Mouse (Mus musculus): ENCODE results near the gene Vmn1r201. TPM values are rescaled to one million over a fixed set of nuclear protein-coding genes. Genes with fewer than 3 reads are reported as not detected.

Vmn1r201 gene
- polyA plus RNA-seq (2015; fragmentation: Nextera tagmentation; extraction: Ambion mirVana), result not detected in 2 replicates

DNA sequence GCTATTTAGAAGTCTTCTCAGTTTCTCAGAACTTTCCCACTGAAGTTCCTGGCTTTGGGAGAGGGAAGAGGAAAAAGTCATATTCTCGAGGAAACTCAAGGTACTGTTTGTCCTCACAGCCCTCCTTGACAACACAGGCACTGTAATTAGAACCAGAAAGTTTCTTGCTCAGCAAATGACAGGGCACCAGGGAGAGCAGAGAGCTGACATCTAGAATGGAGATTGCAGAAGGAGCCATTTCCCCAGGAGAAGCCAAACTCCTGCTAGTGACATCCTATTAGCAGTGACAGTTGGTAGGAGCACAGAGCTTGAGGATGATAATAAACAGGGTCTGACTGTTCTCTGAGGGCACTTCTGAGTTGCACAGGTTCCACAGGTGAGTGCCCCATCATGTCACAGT lies at the start of gene Vmn1r201:
Vmn1r201 (plus strand) TSS at position 301 of the 400 bp plus-strand sequence.
- no peak for ATAC-seq
- Histone ChIP-seq H3K9ac (replicated peaks; ENCODE audit: low read depth) (no peak within 1 kb of the TSS), H3K36me3 (ENCODE audit: insufficient read depth, low read length) (no peaks in the 10 kb centered on the region), H3K4me3 (ENCODE audit: low read depth, low read length) (no peak within 1 kb of the TSS), H3K27ac (ENCODE audit: low read length) (no peak within 1 kb of the TSS), H3K4me2 (replicated peaks; ENCODE audit: low read depth, low read length) (no peak within 1 kb of the TSS), H3K4me1 (ENCODE audit: insufficient read depth, low read depth, low read length) (no peaks in the 10 kb centered on the region), H3K9me3 (ENCODE audit: low read length) (no peaks in the 10 kb centered on the region), H3K27me3 (replicated peaks; ENCODE audit: insufficient read depth, low read length) (no peaks in the 10 kb centered on the region)
- no peak for DNase-seq (ENCODE audit: low spot score)
- no peak for TF ChIP-seq CTCF (IDR thresholded peaks at IDR 0.05)
- no peak for TF ChIP-seq EP300 (IDR thresholded peaks at IDR 0.05)
- WGBS, result 39% methylated on average over 1 of the region's 1 CpGs

DNA sequence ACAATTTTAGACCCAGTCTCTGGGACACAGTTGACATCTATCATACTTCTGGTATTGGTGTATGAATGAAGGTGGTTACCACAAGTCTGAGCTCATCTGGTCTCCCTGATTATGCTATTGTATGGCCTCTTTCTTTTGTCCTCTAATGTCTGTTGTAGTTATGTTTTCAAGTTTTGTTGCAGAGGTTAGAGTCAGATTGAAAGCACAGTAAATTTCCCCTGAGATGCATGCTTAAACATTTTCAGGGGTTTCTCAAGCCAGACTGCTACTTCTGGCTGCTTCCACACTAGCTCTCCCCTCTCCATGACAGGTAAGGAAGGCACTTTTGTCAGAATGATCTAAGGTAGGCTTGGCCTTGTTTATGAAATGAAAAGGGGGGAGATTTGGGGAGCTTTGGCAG lies 16.6 kb upstream of the Vmn1r201 start:
- no peak for DNase-seq (ENCODE audit: low spot score)
- no peak for ATAC-seq
- H3K27ac ChIP-seq (ENCODE audit: low read length), result no peak overlapping the region
- TF ChIP-seq CTCF (IDR thresholded peaks at IDR 0.05) (no peak), EP300 (IDR thresholded peaks at IDR 0.05) (no peak)
- H3K4me2 ChIP-seq (replicated peaks; ENCODE audit: low read depth, low read length), result no peak overlapping the region
- H3K36me3 ChIP-seq (ENCODE audit: insufficient read depth, low read length), result no peaks in the 10 kb centered on the region
- H3K4me3 ChIP-seq (ENCODE audit: low read depth, low read length), result no peak overlapping the region
- H3K27me3 ChIP-seq (replicated peaks; ENCODE audit: insufficient read depth, low read length), result no peaks in the 10 kb centered on the region
- H3K9me3 ChIP-seq (ENCODE audit: low read length), result no peaks in the 10 kb centered on the region
- no peak overlapping the region for H3K9ac ChIP-seq (replicated peaks; ENCODE audit: low read depth)
- H3K4me1 ChIP-seq (ENCODE audit: insufficient read depth, low read depth, low read length), result no peaks in the 10 kb centered on the region

DNA sequence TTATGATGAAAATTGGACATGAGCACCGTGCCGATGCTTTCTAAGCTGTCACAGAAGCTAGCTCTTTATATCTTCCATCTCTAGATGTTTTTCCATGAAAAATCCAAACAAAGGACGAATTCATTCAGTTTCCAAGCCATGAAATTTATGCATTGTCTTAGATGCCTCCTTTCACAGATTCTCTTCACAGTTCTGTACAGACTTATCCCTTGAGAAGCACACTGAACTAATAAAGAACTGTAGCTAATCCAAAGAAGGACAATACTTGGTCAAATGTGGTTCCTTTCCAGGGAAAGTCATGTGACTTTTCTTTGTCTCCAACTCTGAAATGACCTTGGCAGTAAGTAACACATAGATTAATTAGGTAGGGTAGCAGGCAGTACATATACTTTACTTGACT lies 30.7 kb downstream of the Vmn1r201 start:
- TF ChIP-seq CTCF (IDR thresholded peaks at IDR 0.05) (no peak), EP300 (IDR thresholded peaks at IDR 0.05) (no peak)
- WGBS, result 67% methylated on average over 3 of the region's 3 CpGs
- Histone ChIP-seq H3K27me3 (replicated peaks; ENCODE audit: insufficient read depth, low read length) (no peaks in the 10 kb centered on the region), H3K4me3 (ENCODE audit: low read depth, low read length) (no peak overlapping the region), H3K9me3 (ENCODE audit: low read length) (no peaks in the 10 kb centered on the region), H3K36me3 (ENCODE audit: insufficient read depth, low read length) (no peaks in the 10 kb centered on the region), H3K27ac (ENCODE audit: low read length) (no peak overlapping the region), H3K4me2 (replicated peaks; ENCODE audit: low read depth, low read length) (no peak overlapping the region), H3K9ac (replicated peaks; ENCODE audit: low read depth) (no peak overlapping the region), H3K4me1 (ENCODE audit: insufficient read depth, low read depth, low read length) (no peaks in the 10 kb centered on the region)
- ATAC-seq (no peak), DNase-seq (ENCODE audit: low spot score) (no peak)

DNA sequence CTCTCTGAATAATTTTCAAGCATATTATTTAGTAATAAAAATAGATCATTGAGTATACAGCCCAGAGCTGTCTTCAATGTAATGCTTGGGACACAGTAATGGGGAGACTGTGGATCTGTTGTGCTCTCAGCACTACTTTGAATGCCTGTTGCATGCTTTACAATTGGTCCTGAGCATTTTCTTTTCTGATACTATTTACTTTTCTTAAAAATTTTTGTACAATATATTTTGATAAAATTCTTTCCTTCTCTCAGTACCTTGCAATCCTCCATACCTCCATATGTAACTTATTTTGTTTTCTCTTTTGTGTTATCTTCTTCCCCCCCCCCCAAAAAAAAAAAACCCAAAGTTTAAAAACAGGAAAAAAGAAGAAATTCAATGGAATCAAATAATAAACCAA lies 33.6 kb downstream of the Vmn1r201 start, which contains the start of gene Vmn1r202:
Vmn1r202 (minus strand) TSS at position 101 of the 400 bp plus-strand sequence.
- Histone ChIP-seq H3K4me1 (ENCODE audit: insufficient read depth, low read depth, low read length) (no peaks in the 10 kb centered on the region), H3K27me3 (replicated peaks; ENCODE audit: insufficient read depth, low read length) (no peaks in the 10 kb centered on the region), H3K9me3 (ENCODE audit: low read length) (no peaks in the 10 kb centered on the region), H3K9ac (replicated peaks; ENCODE audit: low read depth) (no peak within 1 kb of the TSS), H3K4me3 (ENCODE audit: low read depth, low read length) (no peak within 1 kb of the TSS), H3K4me2 (replicated peaks; ENCODE audit: low read depth, low read length) (no peak within 1 kb of the TSS), H3K27ac (ENCODE audit: low read length) (no peak within 1 kb of the TSS), H3K36me3 (ENCODE audit: insufficient read depth, low read length) (no peaks in the 10 kb centered on the region)
- DNase-seq (ENCODE audit: low spot score), result no peak
- ATAC-seq, result no peak
- TF ChIP-seq CTCF (IDR thresholded peaks at IDR 0.05), result no peak
- TF ChIP-seq EP300 (IDR thresholded peaks at IDR 0.05), result no peak

DNA sequence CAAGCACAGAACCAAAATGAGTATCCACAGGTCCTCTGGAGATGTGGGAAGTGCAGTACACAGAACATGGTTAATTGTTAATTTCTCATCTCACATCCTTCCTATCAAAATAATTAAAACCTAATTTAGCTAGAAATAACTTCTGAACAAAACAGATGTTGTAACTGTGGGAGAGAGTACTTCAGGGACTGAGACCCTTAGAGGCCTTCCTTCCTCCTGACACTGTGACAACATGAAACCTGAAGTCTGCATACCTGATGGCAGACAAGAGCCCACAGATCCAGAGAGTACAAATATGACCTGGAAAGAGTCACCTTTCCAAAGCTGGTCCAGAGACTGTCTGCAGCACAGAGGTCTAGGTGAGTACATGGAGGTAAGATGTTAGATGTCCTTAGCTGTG lies 46.1 kb downstream of the Vmn1r201 start, which contains the start of gene Vmn1r203:
Vmn1r203 (plus strand) TSS at position 301 of the 400 bp plus-strand sequence.
- Histone ChIP-seq H3K36me3 (ENCODE audit: insufficient read depth, low read length) (no peaks in the 10 kb centered on the region), H3K9ac (replicated peaks; ENCODE audit: low read depth) (no peak within 1 kb of the TSS), H3K4me3 (ENCODE audit: low read depth, low read length) (no peak within 1 kb of the TSS), H3K27ac (ENCODE audit: low read length) (no peak within 1 kb of the TSS), H3K4me2 (replicated peaks; ENCODE audit: low read depth, low read length) (no peak within 1 kb of the TSS), H3K27me3 (replicated peaks; ENCODE audit: insufficient read depth, low read length) (no peaks in the 10 kb centered on the region), H3K4me1 (ENCODE audit: insufficient read depth, low read depth, low read length) (no peaks in the 10 kb centered on the region), H3K9me3 (ENCODE audit: low read length) (no peaks in the 10 kb centered on the region)
- DNase-seq (ENCODE audit: low spot score) (no peak), ATAC-seq (no peak)
- TF ChIP-seq CTCF (IDR thresholded peaks at IDR 0.05) (no peak), EP300 (IDR thresholded peaks at IDR 0.05) (no peak)

Other genes starting within 250 kb of the Vmn1r201 start
- not detected in 2 replicates for gene Vmn1r193, start 248.8 kb upstream of the Vmn1r201 start, polyA plus RNA-seq (2015; fragmentation: Nextera tagmentation; extraction: Ambion mirVana)
- not detected in 2 replicates for gene Vmn1r194, start 227.7 kb upstream of the Vmn1r201 start, polyA plus RNA-seq (2015; fragmentation: Nextera tagmentation; extraction: Ambion mirVana)
- not detected in 2 replicates for gene Vmn1r195, start 201.4 kb upstream of the Vmn1r201 start, polyA plus RNA-seq (2015; fragmentation: Nextera tagmentation; extraction: Ambion mirVana)
- not detected in 2 replicates for gene Vmn1r196, start 182.0 kb upstream of the Vmn1r201 start, polyA plus RNA-seq (2015; fragmentation: Nextera tagmentation; extraction: Ambion mirVana)
- gene Vmn1r197, start 147.3 kb upstream of the Vmn1r201 start, polyA plus RNA-seq (2015; fragmentation: Nextera tagmentation; extraction: Ambion mirVana), result not detected in 2 replicates
- not detected in 2 replicates for gene Vmn1r198, start 121.6 kb upstream of the Vmn1r201 start, polyA plus RNA-seq (2015; fragmentation: Nextera tagmentation; extraction: Ambion mirVana)
- gene Vmn1r199, start 92.1 kb upstream of the Vmn1r201 start, polyA plus RNA-seq (2015; fragmentation: Nextera tagmentation; extraction: Ambion mirVana), result not detected in 2 replicates
- not detected in 2 replicates for gene Vmn1r200, start 81.5 kb upstream of the Vmn1r201 start, polyA plus RNA-seq (2015; fragmentation: Nextera tagmentation; extraction: Ambion mirVana)
- gene Vmn1r202, start 33.5 kb downstream of the Vmn1r201 start, polyA plus RNA-seq (2015; fragmentation: Nextera tagmentation; extraction: Ambion mirVana), result not detected in 2 replicates
- not detected in 2 replicates for gene Vmn1r203, start 46.2 kb downstream of the Vmn1r201 start, polyA plus RNA-seq (2015; fragmentation: Nextera tagmentation; extraction: Ambion mirVana)
- not detected in 2 replicates for gene Vmn1r204, start 81.3 kb downstream of the Vmn1r201 start, polyA plus RNA-seq (2015; fragmentation: Nextera tagmentation; extraction: Ambion mirVana)
- gene Vmn1r205, start 121.1 kb downstream of the Vmn1r201 start, polyA plus RNA-seq (2015; fragmentation: Nextera tagmentation; extraction: Ambion mirVana), result not detected in 2 replicates
- not detected in 2 replicates for gene Vmn1r206, start 152.3 kb downstream of the Vmn1r201 start, polyA plus RNA-seq (2015; fragmentation: Nextera tagmentation; extraction: Ambion mirVana)

Measured in lung, postnatal 0 days (tissue).